Mouse (Mus musculus): ENCODE results near the gene Lrba.

The Lrba gene

DNA sequence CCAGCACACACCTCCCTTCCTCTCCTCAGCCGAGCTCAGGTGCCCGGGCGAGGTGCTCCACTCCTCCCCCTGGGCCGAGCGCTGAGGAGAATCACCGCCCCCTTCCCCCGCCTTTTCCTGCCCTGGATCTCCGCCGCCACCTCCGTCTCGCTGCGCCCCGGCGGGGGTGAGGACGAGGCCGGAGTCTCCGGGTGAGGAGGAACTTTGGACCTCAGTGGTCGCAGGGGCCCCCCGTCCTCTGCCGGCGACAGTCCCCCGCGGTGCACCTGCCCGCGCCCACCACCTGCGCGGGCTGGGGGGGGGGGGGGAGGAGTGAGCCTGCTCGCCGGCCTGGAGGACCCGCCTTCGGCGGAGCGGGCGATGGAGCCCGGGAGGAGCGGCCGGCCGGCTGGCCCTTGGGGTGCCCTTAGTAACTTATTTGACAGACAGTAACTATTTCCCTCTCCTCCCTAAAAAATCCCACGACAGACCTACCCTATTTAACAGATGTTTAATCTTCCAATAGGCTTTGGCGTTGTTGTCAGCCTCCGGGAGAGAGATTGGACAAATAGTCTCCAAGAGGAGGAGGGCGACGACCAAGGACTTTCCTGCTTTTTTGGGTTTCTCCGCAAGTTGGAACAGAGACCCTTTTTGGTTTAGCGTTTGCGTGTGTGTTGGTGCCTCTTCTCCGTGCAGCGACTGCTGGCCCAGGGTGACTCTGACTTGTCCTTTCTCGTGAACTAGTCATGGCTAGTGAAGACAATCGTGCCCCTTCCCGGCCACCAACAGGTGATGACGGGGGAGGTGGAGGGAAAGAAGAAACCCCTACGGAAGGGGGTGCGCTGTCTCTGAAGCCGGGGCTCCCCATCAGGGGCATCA is at the start of gene Lrba:
Gene Lrba, plus strand, starts transcription at position 117 of the 858 bp plus-strand sequence.
- DNase-seq (ENCODE audit: low spot score), result peak; percentile 76

DNA sequence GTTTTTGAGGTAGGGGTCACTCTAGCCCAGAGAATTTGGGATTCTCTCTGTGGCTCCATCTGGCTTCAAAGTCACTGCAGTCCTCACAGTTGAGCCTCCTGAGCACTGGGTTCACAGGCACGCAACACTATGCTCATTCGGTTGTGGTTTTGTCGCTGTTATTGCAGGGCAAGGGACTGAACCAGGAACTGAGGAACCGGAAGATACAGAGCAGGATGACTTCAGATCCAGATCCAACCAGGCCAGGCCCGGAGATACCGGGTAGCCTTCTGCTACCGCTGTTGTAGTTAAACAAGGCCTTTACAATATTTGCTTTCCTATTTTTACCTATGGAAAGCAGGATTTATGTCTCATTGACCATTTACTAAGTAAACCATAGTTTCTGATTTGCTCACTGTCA is 44.8 kb upstream of the Lrba start:
- no peak for DNase-seq (ENCODE audit: low spot score)

DNA sequence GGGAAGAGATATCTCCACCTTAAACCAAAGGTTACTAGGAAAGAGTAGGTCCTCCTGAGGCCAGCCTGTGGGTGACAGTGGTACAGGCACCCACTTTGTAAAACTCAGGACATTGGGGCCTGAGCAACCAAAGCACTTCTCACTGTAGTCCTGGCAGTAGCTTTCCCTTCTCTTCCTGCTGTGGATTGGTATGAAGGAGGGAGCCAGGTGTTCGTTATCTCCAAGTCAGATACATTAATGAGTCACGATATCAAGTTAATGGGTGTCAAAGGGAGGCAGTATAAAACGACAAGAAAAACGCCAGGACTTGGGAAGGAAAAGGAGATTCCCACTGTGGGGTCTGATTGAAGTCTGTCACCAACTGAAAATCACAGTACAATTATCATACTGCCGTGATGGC is 43.4 kb upstream of the Lrba start:
- DNase-seq (ENCODE audit: low spot score), result no peak

DNA sequence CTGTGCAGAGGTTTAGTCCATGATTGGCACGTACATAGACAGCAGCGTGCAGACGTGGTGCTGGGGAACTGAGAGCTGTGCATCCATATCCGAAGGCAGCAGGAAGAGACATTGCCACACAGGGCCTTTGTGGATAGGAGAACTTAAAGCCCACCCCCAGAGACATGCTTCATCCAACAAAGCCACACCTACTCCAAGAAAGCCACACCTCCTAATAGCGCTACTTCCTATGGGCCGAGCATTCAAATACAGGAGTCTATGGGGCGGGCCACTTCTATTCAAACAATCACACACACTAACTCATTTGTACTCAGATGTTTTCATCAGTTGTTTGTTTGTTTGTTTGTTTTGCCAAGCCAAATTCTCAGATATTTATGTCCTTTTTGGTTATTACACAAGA is 39.9 kb upstream of the Lrba start:
- DNase-seq (ENCODE audit: low spot score), result no peak

DNA sequence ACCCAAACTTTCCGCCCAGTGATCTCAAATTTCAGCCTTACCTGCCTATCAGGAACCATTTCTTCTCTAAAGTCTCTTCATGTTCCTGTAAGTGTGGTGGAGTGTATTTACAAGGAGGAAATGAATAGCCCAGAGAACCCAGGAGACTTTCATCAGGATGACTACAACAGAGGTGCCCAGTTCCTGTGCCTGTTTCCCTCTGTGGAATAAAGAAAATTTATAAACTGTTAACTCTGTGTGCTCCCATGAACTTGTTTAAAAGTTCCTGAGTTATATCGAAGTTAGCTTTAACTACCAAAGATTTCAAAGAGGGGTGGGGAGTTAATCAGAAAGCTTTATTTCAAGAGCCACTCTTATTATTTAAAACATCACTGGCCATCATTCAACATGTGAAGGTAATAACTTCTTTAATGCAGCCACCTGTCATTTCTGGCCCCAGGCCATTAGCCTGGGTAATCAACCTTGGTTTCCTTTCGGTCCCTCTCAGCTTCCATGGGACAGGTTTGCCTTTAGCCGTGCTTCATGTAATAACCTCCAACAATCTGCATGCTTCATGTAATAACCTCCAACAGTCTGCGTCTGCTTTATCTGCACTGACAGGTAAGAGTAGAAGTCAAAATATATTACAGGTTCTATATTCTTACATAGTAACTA is 36.6 kb upstream of the Lrba start:
- DNase-seq (ENCODE audit: low spot score), result no peak

DNA sequence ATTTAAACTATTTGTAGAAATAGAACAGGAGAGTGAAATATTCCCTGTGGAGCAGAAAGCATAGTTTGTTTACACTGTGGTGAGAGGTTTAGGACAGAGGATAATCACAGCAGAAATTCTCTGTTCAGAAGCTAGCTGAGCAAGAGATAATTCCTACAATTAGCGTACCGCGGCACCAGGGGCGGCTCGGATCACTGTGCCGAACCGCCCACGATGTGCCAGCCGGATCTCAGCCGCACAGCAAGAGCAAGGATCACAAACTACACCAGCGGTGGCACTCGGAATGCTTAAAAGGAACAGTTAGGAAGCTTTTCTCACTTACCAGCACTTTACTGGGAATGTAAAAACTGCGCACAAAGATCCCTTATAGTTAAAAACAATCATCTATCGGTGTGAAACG is 28.5 kb upstream of the Lrba start:
- DNase-seq (ENCODE audit: low spot score), result peak; percentile 15

DNA sequence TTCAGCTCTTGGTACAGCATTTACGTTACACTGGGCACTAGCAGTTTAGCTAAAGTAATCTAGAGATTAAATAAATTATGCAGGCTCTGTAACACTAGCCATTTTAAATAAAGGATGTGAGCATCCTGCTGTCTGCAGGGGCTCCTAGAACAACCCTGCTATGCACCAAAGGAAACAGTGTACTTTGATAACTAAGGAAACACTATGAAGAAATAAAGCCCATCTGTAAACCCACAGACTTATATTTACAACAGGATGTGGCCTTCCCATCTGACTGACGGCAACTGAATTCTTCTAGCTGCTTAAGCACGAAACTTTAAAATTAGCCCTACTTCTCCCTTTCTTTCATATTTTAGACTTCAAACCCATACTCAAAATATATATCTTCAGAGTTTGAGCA is 28.0 kb upstream of the Lrba start:
- no peak for DNase-seq (ENCODE audit: low spot score)

DNA sequence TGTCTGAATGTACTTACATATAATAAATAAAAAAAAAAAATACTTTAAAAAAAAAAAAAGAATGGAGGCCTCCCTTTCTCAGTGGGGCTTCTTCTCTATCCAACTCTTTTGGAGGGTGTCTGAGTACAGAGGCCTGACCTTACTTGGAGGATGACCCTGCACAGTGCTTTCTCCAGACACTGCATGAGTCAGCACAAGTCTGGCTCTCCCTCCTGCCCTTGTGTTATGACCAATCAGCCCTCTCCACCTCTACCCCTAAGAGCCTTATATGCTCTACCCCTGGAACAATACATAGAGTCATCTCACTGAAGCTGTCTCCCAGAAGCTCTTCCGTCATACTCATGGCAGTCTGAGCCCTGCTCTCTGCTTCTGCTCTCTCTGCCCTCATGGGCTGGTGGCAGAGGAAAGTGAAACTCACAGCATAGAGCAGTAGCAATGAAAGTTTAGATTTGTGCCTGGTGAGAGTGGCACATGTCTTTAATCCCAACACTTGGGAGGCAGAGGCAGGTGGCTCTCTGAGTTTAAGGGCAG is 22.8 kb upstream of the Lrba start:
- DNase-seq (ENCODE audit: low spot score), result no peak

DNA sequence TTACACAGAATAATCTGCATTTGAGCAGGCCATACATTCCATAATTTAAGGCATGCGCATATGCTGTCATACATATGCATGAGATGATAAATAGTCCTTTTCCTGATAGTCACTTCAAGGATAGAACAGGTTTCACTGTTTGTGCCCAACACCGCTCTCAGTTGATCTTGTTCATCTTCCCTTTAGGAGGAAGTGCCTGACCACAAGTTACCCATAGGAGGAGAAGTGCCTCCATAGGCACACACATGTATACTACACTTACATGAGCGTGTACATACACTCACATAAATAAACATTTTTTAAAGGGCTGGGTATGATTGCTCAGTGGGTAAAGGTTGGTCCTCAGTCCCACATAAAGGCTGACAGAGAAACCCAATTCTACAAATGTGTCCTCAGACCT is 22.0 kb upstream of the Lrba start:
- no peak for DNase-seq (ENCODE audit: low spot score)

DNA sequence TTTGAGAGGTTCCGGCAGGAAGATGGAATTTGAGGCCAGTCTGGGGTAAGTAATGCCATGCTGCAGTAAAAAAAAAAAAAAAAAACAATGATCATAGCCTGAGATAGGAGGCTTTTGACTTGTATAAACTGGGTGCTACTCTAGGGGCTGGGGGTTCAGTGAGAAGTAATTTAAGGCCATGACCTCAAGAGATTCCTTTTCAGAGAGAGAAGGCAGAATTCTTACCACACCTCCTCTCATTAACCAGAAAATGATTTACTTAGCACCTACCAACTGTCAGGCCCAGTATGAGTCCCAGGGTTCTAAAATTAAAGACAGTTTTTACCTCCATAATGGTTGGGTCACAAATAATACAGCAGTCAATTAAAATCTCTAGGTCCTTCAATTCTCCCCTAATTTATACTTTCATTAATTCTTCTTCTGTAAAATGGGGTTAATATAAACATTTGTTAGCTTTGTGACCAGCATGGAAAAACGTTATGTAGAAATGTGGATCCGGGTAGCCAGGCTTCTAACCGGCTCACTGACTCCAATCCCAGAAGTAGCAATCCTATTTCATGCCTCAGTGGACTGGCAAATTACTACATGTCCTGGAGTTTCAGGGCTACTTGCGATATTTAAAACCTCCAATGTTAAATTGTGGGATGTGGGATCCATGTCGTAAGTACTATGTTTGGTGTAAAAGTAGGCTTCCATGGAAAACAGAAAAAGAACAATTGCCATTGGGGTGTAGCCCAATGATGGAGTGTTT is 19.7 kb upstream of the Lrba start:
- peak; percentile 39 for DNase-seq (ENCODE audit: low spot score)

DNA sequence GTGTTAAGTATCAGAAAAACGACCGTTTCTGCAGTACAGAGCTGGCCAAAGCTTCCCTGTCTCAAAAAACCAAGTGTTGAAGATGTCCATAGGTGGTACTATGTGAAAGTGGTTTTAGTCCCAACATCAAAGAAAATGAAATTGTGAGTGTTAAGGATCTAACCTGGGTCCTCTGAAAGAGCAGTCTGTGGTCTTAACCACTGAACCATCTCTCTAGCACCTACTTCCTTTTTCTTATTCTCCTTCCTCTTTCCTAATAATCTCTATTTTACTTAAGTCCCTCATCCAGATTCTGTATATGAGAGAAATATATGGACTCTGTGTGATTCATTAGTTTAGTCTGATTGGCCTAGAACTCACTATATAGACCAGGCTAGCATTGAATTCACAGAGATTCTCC is 17.9 kb upstream of the Lrba start:
- no peak for DNase-seq (ENCODE audit: low spot score)

DNA sequence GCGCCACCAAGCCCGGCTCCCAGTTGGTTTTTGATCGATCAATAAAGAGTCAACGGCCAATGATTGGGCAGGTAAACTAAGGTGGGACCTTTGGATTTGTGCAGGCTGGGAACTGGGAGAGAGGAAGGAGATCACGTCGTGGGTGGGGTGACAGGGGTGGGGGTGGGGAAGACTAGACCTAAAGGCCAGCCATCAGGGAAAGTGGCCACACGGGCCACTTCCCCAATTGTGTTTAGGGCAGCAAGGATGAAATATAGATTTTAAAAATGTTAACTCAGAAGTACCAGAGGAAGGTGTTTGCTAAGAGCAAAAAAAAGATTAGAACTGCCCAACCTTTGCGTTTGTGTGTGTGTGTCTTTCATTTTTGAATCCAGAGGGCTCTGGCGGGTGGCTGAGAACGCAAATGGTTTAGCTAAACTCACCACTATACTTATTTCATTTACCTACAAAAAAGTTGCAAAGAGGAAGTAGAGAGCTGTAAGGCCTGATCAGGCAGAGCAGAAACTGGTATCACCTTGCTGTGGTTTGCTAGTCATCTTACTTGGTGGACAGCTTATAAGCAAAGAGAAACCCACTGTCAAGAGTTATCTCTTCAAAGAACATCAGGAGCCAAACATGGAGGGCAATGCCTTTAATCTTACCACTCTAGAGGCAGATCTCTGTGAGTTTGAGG is 14.1 kb upstream of the Lrba start:
- DNase-seq (ENCODE audit: low spot score), result no peak

DNA sequence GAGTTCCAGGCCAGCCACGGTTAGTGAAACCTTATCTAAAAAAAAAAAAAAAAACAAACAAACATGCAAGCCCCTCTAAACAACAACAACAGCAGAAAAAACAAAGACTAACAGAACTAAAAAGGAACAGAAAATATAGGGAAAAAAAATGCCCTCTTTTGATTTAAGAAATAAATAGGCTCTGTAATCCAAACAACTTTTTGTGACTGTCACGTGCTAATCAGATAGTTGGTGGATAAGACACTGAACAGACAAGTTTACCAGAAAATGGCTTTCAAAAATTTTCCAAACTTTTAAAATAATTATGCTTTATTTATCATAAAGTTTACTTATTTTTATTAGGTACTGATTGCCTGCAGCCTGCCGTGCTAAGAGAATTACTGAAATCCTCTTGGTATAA is 13.5 kb upstream of the Lrba start:
- no peak for DNase-seq (ENCODE audit: low spot score)

DNA sequence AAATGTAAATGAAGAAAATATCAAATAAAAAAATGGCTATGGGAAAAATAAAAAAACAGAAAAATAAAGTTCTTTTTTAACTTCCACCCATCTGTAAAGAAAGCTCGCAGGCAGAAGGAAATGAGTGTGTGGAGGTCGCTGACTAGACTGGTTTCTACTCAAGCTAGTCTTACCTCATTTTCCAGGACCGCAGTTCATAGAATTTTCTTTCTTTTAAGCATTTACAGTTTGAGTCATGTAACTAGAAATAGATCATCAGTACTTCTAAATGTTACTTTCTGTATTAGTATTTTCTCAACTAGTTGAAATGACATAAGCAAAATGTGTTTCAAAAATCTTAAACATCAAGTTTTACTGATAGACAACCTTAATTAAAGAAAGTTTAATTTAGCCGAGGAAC is 10.2 kb upstream of the Lrba start:
- no peak for DNase-seq (ENCODE audit: low spot score)

DNA sequence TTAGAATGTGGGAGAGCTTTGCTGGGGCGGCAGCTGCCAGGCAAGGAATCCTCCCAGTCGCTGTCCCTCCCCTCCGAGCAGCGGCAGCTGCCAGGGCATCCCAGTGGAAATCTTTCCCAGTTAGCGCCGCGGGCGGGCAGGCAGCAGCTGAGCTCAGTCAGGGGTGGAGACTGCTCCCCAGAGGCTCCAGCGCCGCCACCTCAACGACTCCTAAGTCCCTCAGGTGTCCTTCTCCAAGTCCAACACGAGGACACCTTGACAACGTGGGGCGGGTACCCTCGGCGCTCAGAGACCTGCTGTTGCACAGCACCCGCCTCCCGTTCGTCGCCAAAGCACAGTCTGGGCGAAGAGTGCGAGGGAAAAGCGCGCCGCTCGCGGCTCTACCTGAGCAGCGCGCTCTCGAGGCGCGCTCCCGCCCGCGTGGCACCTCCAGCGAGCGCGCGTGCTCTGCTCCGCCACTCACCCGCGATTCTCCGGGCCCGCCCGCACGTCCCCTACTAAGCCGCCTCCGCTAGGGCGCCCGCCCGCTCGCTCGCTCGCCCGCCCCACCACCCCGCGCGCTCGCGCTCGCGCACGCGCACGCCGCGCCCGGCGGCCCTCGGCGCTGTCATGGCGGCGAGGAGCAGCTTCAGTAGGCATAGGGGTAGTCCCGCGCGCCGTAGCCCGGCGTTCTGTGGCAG is 706 bp upstream of the Lrba start:
- peak; percentile 86 for DNase-seq (ENCODE audit: low spot score)

DNA sequence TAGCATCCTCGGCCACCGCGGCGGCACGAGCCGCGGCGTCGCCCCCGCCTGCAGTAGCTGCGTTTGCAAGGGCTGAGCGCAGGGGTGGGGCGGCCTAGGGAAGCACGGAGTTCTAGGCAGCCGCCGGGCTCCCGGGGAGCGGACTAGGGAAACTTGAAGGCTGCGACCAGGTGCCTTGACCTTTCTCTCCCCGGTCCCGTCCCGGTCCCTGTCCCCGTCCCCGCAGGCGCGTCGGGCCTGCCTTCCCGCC is 241 bp upstream of the Lrba start:
- DNase-seq (ENCODE audit: low spot score), result no peak

DNA sequence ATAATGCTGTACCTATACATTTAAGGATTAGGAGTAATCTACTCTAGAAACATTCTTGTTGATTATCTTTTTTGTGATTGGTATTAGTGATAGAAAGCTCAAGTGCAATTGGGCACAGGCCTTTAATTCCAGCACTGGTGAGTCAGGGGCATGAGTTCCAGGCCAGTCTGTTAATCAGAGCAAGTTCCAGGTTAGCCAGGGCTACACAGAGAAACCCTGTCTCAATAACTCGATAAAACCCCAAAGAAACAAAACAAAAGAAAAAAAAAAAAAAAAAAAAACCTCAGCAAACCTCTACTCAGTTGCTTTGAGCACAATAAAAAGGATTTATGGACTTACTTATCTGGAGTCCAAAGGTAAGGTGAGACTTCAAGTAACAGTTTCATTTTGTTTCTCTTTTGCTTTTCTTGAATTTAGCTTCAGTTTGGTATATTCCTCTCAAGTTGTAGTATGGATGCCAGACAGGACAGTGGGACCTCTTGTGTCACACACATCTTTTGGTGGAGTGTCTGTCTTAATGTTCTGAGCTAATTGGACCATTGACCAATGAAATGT is 7.1 kb downstream of the Lrba start:
- DNase-seq (ENCODE audit: low spot score), result no peak

DNA sequence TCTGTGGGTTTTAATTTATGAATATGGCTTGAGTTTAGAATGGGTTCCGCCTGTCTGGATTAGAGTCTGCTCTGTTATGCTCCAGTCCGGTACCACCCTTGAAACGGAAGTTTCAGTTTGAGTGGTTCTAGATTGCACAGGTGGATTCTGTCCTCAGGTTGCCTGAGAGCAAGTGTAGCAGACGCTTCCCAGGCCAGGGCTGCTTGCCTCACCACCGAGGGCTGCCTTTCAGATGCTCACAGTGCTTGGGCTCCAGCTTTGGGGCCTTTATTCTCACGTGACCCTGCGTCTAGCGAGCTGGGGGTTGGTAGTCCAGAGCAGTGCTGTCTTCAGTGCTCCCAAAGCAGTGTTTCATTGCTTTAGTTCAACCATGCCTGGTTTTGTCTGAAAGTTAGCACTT is 22.7 kb downstream of the Lrba start:
- DNase-seq (ENCODE audit: low spot score), result no peak

DNA sequence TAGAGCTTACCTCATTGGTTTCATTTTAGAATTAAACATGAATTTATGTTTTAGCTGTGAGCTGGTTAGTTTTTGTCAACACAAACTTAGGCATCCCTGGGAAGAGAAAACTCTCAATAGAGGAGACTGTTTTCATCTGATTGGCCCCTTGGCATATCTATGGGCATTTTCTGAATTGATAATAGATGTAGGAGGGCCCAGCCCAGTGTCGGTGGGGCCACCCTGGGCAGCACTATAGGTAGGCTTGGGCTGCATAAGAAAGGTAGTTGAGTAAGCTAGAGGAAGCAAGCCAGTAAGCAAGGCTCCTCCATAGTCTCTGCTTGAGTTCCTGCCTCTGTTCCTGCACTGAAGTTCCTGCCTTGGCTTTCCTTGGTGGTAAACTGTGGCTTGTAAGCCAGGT is 26.7 kb downstream of the Lrba start:
- no peak for DNase-seq (ENCODE audit: low spot score)

DNA sequence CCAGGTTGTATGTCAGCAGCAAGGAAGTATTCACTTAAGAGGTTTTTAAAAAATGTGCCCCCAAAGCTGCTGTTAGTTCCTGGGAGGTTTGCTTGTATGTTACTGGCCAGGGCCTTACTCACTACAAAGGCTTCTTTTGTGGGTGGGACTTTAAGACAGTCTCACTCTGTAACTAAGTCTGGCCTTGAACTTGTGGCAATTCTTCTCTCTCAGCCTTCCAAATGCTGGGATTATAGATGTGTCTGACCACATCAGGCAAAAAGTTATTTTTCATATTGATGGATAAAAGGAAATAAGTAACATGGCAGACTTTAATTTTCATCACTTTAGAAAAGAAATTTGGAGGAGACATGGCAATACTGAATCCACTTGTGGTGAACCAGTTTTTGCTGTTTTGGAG is 28.1 kb downstream of the Lrba start:
- DNase-seq (ENCODE audit: low spot score), result no peak

DNA sequence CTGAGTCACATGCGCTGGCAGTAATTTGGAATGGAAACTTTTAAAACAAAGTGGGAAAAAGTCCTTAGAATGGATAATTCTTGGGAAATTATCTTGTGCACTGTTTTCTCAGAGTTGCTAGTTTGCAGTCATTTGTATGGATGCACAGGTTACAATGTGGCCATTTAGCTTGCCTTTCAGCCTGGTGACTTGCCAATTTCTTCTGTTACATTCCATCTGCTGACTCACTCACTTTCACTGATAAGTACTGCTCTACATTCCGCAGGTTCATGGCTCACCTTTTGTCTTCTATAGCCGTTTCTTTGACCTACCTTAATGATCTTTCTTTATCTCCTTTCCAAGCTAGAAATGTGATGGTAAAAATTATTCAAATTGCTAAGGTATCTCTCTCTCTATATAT is 28.6 kb downstream of the Lrba start:
- no peak for DNase-seq (ENCODE audit: low spot score)

DNA sequence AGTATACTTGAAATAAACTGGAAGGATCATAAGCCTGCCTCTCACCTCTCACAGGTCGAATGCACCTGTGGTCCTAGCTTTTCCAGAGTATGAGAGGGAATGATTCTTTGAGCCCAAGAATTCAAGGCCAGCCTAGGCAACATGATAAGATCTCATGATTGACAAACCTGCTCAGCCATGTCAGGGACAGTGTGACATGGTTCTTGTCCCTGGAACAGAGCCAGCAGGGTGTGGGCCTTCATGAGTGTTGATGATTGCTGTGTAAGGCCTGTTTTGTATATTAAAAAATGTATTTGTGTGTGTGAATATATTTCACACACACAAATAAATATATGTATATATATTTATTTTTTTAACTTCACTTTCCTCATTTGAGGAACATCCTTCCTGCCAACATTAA is 29.3 kb downstream of the Lrba start:
- no peak for DNase-seq (ENCODE audit: low spot score)

Measured in retina, embryonic 14.5 days (tissue).